Mouse (Mus musculus) limb, embryonic 12.5 days (tissue): ENCODE measurements around the gene Nr2c2. TPM values are rescaled to one million over a fixed set of nuclear protein-coding genes. Genes with fewer than 3 reads are reported as not detected.
"Not testable (repeated sequence)": the region's sequence is repeated elsewhere in the genome, so short reads cannot be mapped to it uniquely, and the experiment has no call there.

Source experiments
- ATAC-seq: fragments of 200-750 bp; cut with Nextera tagmentation; 2 replicates; pipeline ENCODE4 v1.8.0; 2017; ENCODE audit warnings: low read depth, moderate TSS enrichment; ENCODE audit not compliant: insufficient number of reproducible peaks, insufficient read depth, low FRiP score, low TSS enrichment
- H3K27ac ChIP-seq: fragments of 300-500 bp; sonication (generic); 2 replicates; pipeline ENCODE4 v1.5.1; 2016; ENCODE audit warnings: mild to moderate bottlenecking, moderate library complexity
- H3K27me3 ChIP-seq: fragments of 300-500 bp; sonication (generic); 2 replicates; pipeline ENCODE4 v1.6.1; 2016; ENCODE audit warnings: mild to moderate bottlenecking, moderate library complexity
- H3K36me3 ChIP-seq: fragments of 300-500 bp; sonication (generic); 2 replicates; pipeline ENCODE4 v1.6.1; 2016; ENCODE audit warnings: mild to moderate bottlenecking, moderate library complexity
- H3K4me1 ChIP-seq: fragments of 300-500 bp; sonication (generic); replicated peaks from 2 replicates; pipeline ENCODE4 v1.6.1; 2016
- H3K4me2 ChIP-seq: fragments of 300-500 bp; sonication (generic); 2 replicates; pipeline ENCODE4 v1.6.1; 2016; ENCODE audit warnings: mild to moderate bottlenecking, moderate library complexity
- H3K4me3 ChIP-seq: fragments of 300-500 bp; sonication (generic); replicated peaks from 2 replicates; pipeline ENCODE4 v1.5.1; 2016; ENCODE audit warnings: mild to moderate bottlenecking
- H3K9ac ChIP-seq: fragments of 300-500 bp; sonication (generic); replicated peaks from 2 replicates; pipeline ENCODE4 v1.6.1; 2016; ENCODE audit warnings: mild to moderate bottlenecking, moderate library complexity
- H3K9me3 ChIP-seq: fragments of 300-500 bp; sonication (generic); 2 replicates; pipeline ENCODE4 v1.6.1; 2016; ENCODE audit warnings: mild to moderate bottlenecking, moderate library complexity
- WGBS: fragments of 180-500 bp; shearing (Covaris S2); methylation state at CpG from one replicate; pipeline ENCODE4 v1.1.7; 2016; 5-methylcytosine and 5-hydroxymethylcytosine counted together
- polyA plus RNA-seq: library from polyadenylated mRNA; unstranded; fragments of >200 nt; fragmentation: Nextera tagmentation; extraction: Ambion mirVana; gene quantifications from 2 replicates; pipeline ENCODE4 v1.2.1, GENCODE M21; 2016

The Nr2c2 gene
- polyA plus RNA-seq, 1 experiment from 2014 or later, result 33.4 TPM

DNA sequence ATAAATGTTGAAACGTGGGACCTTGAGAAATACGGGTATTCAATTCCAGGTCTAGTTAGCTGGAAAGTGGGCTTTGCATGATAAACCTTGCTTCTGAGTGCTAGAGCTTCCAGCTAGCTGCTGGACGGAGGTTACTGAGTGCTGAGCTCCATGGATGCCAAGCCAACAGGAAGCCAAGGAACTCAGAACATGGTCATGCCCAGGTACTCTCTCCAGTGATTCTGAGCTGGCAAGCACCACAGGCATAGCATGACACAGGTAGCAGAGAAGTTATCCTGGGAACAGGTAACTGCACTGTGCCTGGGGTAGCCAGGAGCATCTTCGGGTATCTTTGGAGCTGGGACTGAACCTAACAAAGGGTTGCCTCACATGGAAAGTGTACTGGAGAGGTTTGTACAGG, 8.4 kb upstream of the Nr2c2 start:
- H3K4me1 ChIP-seq, result no peaks in the 10 kb centered on the region
- ATAC-seq, result no peak
- no peaks in the 10 kb centered on the region for H3K36me3 ChIP-seq
- H3K4me3 ChIP-seq, result no peak overlapping the region
- H3K27ac ChIP-seq, result no peak overlapping the region
- no peak overlapping the region for H3K4me2 ChIP-seq
- no peak overlapping the region for H3K9ac ChIP-seq
- no peaks in the 10 kb centered on the region for H3K9me3 ChIP-seq
- WGBS, result 83% methylated on average over 4 of the region's 4 CpGs
- H3K27me3 ChIP-seq, result no peaks in the 10 kb centered on the region

DNA sequence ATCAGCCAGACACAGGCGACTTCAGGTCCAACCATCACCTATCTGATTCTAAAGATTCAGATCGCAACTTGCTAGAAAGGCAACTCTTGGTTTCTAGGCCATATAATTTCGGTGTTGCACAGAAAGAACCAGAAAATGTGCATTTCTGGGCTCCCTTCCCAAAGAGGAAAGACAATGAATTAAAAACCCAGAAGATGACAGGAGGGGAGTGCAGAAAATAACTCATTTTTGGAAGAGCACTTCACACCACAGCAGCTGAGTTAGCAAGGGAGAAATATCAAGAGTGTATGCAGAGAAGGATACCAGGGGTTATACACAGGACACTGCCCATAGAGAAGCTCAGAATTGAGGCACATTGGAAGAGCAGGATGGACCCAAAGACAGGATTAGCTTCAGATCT, 6.3 kb upstream of the Nr2c2 start:
- Histone ChIP-seq H3K9ac (no peak overlapping the region), H3K27me3 (no peaks in the 10 kb centered on the region), H3K4me3 (no peak overlapping the region), H3K36me3 (no peaks in the 10 kb centered on the region), H3K4me2 (no peak overlapping the region), H3K4me1 (no peaks in the 10 kb centered on the region), H3K9me3 (no peaks in the 10 kb centered on the region), H3K27ac (no peak overlapping the region)
- WGBS, result 87% methylated on average over 3 of the region's 3 CpGs
- no peak for ATAC-seq

DNA sequence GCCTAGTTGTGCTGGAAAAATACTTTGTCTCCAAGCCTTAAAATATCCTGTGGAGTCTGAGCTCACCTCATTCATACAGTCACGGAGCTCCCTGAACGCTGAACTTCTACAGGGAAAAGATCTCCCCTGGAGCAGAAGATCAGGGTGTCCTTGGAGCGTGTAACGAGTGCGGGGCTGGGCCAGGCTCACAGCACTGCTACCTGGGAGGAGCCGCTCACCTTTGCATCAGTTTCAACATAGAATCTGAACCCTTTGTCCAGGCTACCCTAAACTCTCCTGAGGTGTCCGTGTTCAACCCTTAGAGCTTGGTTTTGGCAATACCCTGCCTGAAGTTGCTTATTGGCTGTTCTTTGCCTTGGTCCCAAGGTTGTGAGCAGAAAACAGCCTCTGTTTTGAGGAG, 2.0 kb upstream of the Nr2c2 start:
- H3K9me3 ChIP-seq, H3K27ac ChIP-seq, H3K36me3 ChIP-seq, H3K4me3 ChIP-seq, H3K27me3 ChIP-seq, ATAC-seq, H3K9ac ChIP-seq, H3K4me2 ChIP-seq: not testable (repeated sequence)
- H3K4me1 ChIP-seq, result peaks cover 20% of the 10 kb centered on the region
- 90% methylated on average over 7 of the region's 7 CpGs for WGBS

DNA sequence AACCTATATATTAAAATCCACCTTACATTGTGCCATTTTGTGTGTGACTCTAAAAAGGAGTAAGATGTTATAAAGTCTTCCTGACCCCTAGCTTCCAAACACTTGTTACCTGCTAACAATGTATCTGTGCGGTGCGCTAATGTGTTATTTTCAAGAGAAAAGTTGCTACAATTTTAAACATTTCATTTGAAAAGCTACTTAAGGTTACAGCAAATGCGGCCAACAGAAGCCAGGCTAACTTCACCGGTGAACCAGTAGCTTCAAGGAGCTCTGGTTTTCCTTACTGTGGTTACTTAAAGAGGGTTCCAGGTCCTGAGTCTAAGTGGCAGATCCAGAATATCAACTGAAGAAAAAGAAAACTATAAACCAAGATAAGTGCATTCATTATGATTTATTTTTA, 1.2 kb upstream of the Nr2c2 start:
- 0 out of 2 replicates have a peak overlapping the region, but pooled peaks have one; percentile 74 for H3K4me2 ChIP-seq
- H3K9ac ChIP-seq, result no peak overlapping the region
- no peak for ATAC-seq
- H3K4me1 ChIP-seq, result peaks cover 28% of the 10 kb centered on the region
- H3K9me3 ChIP-seq, result no peaks in the 10 kb centered on the region
- H3K36me3 ChIP-seq, result no peaks in the 10 kb centered on the region
- H3K27ac ChIP-seq, result no peak overlapping the region
- H3K27me3 ChIP-seq, result no peaks in the 10 kb centered on the region
- 91% methylated on average over 4 of the region's 4 CpGs for WGBS
- no peak overlapping the region for H3K4me3 ChIP-seq

DNA sequence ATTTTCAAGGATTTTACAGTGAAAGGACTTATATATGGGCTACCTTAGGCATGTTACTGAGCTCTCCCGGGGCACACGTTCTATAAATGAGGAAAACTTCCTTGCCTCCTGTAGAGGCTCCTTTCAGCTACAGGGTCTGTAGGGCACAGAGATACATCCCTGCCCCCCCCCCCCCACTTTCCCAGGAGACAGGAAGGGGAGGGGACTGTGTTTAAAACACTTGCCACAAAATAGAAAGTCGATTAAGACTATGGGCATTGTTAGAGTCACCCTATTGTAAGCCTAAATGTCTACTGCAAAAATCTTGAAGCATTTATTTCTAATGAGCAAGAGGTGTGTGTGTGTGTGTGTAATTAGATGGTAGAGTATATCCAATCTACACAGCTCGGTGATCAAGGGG, 693 bp upstream of the Nr2c2 start:
- Histone ChIP-seq H3K9me3 (no peaks in the 10 kb centered on the region), H3K4me1 (peaks cover 32% of the 10 kb centered on the region), H3K27ac (peak overlapping the region; percentile 99), H3K36me3 (no peaks in the 10 kb centered on the region), H3K4me2 (peak overlapping the region; percentile 74), H3K4me3 (peak overlapping the region; percentile 97), H3K27me3 (no peaks in the 10 kb centered on the region), H3K9ac (peak overlapping the region; percentile 98)
- WGBS, result 7% methylated on average over 4 of the region's 4 CpGs
- no peak for ATAC-seq

DNA sequence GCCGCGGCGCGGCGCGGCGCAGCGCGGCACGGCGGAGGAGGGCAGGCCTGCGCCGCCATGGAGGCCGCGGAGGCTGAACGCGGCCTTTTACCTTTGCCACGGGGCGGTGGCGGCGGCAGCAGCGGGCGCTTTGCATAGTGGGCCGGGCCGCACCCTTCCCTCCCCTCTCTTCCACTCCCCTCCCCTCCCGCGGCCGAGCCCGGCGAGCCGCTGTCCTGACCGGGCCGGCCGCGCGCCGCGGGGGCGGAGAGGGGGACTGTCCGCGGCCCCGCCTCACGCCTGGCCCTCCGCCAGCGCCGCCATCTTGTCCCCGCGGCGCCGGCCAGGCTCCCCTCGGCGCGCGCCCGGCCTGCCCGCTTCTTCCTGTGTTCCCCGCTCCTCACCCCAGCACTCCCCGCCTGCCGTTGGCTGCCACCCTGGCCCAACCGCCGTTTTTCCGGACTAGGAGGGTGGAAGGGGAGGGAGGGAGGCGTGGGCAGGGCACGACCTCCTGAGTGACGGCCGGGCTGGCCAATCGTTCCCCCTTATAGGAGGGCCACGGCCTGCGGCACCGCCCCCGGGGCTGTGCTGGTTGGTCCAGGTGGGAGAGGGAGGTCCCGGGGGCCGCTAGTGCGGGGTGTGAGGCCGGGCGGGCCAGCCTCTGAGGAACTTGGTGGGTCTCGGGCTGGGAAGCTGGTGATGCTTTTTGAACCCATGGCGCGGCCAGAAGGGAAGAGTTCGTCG, 738 bp downstream of the Nr2c2 start:
- Histone ChIP-seq H3K27me3 (no peaks in the 10 kb centered on the region), H3K4me3 (peak overlapping the region; percentile 97), H3K27ac (peak overlapping the region; percentile 99), H3K9me3 (no peaks in the 10 kb centered on the region), H3K4me2 (peak overlapping the region; percentile 74), H3K4me1 (peaks cover 32% of the 10 kb centered on the region), H3K36me3 (no peaks in the 10 kb centered on the region), H3K9ac (peak overlapping the region; percentile 98)
- under 1% methylated on average over 50 of the region's 81 CpGs for WGBS
- peak; percentile 99 for ATAC-seq

DNA sequence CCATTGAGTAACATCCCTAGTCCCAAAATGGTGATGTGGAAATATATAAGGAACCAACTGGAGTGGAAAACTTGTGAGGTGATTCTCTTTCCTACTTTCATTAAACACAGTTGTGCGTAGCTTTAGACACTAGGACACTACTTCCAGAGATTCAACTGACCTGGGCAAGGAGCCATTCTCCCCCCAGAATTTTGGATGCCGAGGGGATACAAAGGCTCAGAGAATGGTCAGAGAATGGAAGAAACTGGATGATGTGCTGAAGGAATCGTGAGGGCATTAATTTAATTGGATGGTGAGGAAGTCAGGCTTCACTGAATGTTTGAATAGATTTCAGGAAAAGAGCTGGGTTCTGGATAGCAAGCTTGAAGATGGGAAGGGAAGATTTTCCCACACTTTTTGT, 1.5 kb downstream of the Nr2c2 start:
- Histone ChIP-seq H3K4me2 (peak overlapping the region; percentile 74), H3K27me3 (no peaks in the 10 kb centered on the region), H3K4me3 (peak overlapping the region; percentile 97), H3K36me3 (no peaks in the 10 kb centered on the region), H3K27ac (peak overlapping the region; percentile 99), H3K9ac (peak overlapping the region; percentile 98), H3K4me1 (peaks cover 32% of the 10 kb centered on the region), H3K9me3 (no peaks in the 10 kb centered on the region)
- ATAC-seq, result no peak
- 40% methylated on average over 3 of the region's 3 CpGs for WGBS

DNA sequence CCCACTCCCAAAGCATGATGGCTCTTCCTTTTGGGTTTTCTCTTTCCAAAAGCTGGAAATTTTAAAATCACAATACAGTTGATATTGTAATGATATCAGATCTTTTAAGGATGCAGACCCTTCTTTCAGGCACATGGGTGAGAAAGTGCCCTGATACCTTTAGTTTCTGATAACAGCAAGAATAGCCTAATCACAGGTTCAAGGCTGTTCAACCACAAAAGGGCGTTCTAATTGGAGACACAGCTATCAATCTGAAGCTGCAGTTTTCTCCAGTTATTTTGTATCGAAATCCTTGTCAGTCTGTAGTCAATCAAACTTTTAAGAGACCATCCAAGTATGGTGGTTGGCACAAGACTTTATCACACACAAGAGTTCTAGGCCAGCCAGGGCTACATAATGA, 2.7 kb downstream of the Nr2c2 start:
- no peaks in the 10 kb centered on the region for H3K27me3 ChIP-seq
- WGBS, result 91% methylated on average over 2 of the region's 2 CpGs
- H3K4me3 ChIP-seq, result no peak overlapping the region
- H3K9ac ChIP-seq, result no peak overlapping the region
- no peaks in the 10 kb centered on the region for H3K36me3 ChIP-seq
- H3K4me1 ChIP-seq, result peaks cover 32% of the 10 kb centered on the region
- ATAC-seq, result no peak
- no peaks in the 10 kb centered on the region for H3K9me3 ChIP-seq
- H3K4me2 ChIP-seq, result no peak overlapping the region
- no peak overlapping the region for H3K27ac ChIP-seq

DNA sequence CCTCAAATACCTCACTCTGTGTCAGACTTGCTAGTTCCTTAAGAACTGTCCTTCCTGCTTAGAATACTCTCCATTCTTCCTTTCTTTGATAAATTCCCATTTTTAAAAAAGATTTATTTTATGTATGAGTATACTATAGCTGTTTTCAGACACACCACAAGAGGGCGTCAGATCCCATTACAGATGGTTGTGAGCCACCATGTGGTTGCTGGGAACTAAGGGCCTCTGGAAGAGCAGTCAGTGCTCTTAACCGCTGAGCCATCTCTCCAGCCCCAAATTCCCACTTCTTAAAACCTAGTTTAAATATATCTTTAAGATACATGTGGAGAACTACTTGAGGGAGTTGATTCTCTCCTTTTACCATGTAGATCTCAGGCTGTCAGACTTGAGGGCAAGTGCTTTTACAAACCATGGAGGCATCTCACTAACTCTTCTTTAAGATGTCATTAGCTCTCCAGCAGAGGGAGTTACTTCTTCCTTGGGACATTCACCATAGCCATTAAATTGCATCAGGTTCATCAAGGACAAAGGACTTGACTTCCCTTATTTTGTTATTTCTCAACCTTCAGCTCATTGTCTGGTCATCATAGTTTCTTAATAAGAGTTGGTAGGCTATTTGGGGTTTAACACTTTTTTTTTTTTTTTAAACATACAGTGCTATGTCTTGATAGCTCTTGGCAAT, 9.6 kb downstream of the Nr2c2 start:
- peaks cover 3% of the 10 kb centered on the region; the same call in 1 of the 2 replicates for H3K36me3 ChIP-seq
- H3K27me3 ChIP-seq, result no peaks in the 10 kb centered on the region
- ATAC-seq, result no peak
- no peaks in the 10 kb centered on the region for H3K4me1 ChIP-seq
- H3K4me3 ChIP-seq, result no peak overlapping the region
- H3K4me2 ChIP-seq, result no peak overlapping the region
- WGBS, result 79% methylated on average over 2 of the region's 2 CpGs
- H3K9ac ChIP-seq, result no peak overlapping the region
- H3K27ac ChIP-seq, result no peak overlapping the region
- no peaks in the 10 kb centered on the region for H3K9me3 ChIP-seq

DNA sequence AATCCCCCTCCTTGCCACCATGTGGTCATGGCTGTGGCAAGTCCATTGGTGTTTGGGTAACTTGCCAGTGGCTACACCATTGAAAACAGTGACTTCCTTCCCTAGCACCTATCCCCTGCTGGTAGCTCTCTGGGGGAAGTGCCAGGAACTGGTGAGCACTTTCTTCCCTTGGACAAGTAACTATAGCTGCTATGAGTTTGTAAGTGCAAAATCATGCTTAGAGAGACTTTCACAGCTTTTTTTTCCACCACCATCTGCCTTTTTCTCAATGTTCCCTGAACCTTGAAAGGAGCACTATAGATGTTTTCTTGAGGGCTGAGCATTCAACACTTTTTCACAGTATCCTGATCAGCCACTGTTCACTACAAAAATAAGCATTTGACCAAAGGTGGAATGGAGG, 33.4 kb downstream of the Nr2c2 start:
- no peak overlapping the region for H3K9ac ChIP-seq
- H3K9me3 ChIP-seq, result no peaks in the 10 kb centered on the region
- no peak overlapping the region for H3K4me2 ChIP-seq
- no peaks in the 10 kb centered on the region for H3K27me3 ChIP-seq
- no peaks in the 10 kb centered on the region for H3K4me1 ChIP-seq
- no peak overlapping the region for H3K4me3 ChIP-seq
- H3K27ac ChIP-seq, result no peak overlapping the region
- peaks cover 5% of the 10 kb centered on the region; the same call in 1 of the 2 replicates for H3K36me3 ChIP-seq
- no peak for ATAC-seq

DNA sequence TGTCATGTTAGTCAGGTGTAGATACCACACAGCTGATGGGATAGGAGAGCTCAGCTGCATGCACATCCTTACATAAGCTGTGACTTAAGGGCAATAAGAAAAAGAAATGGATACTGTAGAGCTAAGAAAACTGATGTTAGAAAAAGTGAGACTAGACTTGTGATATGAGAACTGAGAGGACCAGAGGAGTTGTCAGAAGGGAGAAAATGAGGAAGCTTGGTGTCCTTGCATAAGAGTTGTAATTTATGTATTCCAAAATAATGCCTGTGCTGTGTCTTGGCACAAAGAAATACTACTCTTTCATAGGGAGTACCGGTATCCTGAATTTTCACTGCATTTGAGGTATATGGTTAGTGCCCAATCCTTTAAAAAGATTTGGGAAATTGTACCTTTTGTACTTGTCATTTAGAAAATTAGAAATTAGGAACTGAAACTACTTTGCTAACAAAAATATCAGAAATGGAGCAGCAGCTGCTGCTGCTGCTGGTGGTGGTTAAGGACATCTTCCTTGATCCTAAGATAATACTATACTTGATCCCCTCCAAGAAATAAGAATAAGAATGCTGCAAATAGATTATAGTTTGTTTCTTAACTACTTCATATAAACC, 35.8 kb downstream of the Nr2c2 start:
- ATAC-seq, result no peak

More for the DNA sequence above, 35.8 kb downstream of the Nr2c2 start:
- H3K4me3 ChIP-seq, result no peak overlapping the region
- no peaks in the 10 kb centered on the region for H3K27me3 ChIP-seq
- H3K4me1 ChIP-seq, result peaks cover under 1% of the 10 kb centered on the region; the same call in 1 of the 2 replicates
- peaks cover 5% of the 10 kb centered on the region; the same call in 1 of the 2 replicates for H3K36me3 ChIP-seq
- no peaks in the 10 kb centered on the region for H3K9me3 ChIP-seq
- no peak overlapping the region for H3K27ac ChIP-seq
- H3K4me2 ChIP-seq, result no peak overlapping the region
- no peak overlapping the region for H3K9ac ChIP-seq
- WGBS, result 96% methylated on average over 1 of the region's 1 CpGs
